In the genomic region with DNA sequence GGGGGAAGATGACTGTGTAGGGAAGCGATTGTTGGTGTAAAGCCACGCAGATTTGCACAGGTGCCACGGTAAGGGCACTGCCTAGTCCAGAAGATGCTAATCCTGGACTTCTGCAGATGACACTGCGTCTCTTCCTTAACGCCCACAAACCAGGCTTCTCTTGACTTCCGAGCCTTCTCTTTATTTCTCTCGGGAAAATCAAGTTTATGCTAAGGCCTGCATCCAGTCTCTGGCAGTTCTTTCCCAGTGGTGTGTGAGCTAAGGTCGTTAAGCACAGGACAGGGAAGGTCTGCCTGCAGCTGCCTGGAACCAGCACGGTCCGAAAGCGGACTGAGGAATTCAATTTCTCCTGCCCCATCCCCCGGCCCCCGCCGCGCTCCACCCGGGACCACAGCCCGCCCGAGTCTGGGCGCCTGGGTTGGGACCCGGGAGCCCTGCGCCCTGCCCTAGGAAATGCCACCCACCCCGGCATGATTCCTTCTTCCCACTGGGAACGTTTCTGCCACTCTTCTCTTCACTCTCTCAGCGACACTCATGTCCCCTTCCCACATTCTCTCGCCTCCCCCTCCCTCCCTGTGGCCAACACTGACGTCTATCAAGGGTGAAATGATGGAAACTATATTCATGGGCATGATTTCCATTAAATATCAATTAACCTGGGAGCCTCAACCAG, we compare ENCODE assay signal across 15 mouse cellular contexts. TPM values are rescaled to one million over a fixed set of nuclear protein-coding genes. Genes with fewer than 3 reads are reported as not detected.
DNase-seq lines count a peak whose midpoint lies in the region; ATAC-seq lines count a peak whose summit lies in the region.
"Had no signal": no experiment of that assay in that cellular context is flagged by ENCODE, and none has a peak within 500 bp of the region (broad histone marks: within the 10 kb centered on the region; RNA-seq: fewer than 3 reads in every experiment).

No protein-coding gene starts in this region.

- no peak for ATAC-seq in limb, embryonic 11.5 days (ENCODE audit: insufficient number of reproducible peaks, low FRiP score, low TSS enrichment, low read depth)
- no peak for ATAC-seq in hindbrain, embryonic 12.5 days (ENCODE audit: low FRiP score)
- ATAC-seq in monocyte, adult 5-6 weeks (replicated peaks; ENCODE audit: insufficient number of reproducible peaks, low FRiP score, low TSS enrichment, poor library complexity, severe bottlenecking) = no peak
- ATAC-seq: inflammation-experienced regulatory T-cells, adult 6 months had no signal

- peaks cover 12% of the 10 kb centered on the region for H3K4me1 ChIP-seq in embryonic facial prominence, embryonic 10.5 days
- peaks cover 33% of the 10 kb centered on the region for H3K4me1 ChIP-seq in limb, embryonic 11.5 days (ENCODE audit: control insufficient read depth, insufficient read depth, low read length)
- H3K4me1 ChIP-seq in hindbrain, embryonic 12.5 days = peaks cover 11% of the 10 kb centered on the region

- H3K9me3 ChIP-seq in embryonic facial prominence, embryonic 10.5 days = no peaks in the 10 kb centered on the region
- H3K9me3 ChIP-seq in limb, embryonic 11.5 days (ENCODE audit: control insufficient read depth, low read length) = no peaks in the 10 kb centered on the region
- H3K9me3 ChIP-seq in hindbrain, embryonic 12.5 days (replicated peaks) = no peaks in the 10 kb centered on the region

- no peaks in the 10 kb centered on the region for H3K36me3 ChIP-seq in embryonic facial prominence, embryonic 10.5 days (replicated peaks)
- H3K36me3 ChIP-seq in limb, embryonic 11.5 days (ENCODE audit: control insufficient read depth, insufficient read depth, low read length) = no peaks in the 10 kb centered on the region
- no peaks in the 10 kb centered on the region for H3K36me3 ChIP-seq in hindbrain, embryonic 12.5 days

- DNase-seq in heart, adult 11 months = peak; percentile 82
- no peak for DNase-seq in heart, postnatal 14 days
- peak; percentile 52 for DNase-seq in embryonic facial prominence, embryonic 10.5 days (ENCODE audit: low spot score)
- peak; percentile 83 for DNase-seq in kidney, adult 18-20 months
- DNase-seq in limb, embryonic 11.5 days (ENCODE audit: low spot score) = peak; percentile 66
- DNase-seq in cerebellum, adult 11 months = no peak
- DNase-seq: liver; lung, postnatal 4 days; right cerebral cortex, postnatal 14 days had no signal

- no peak overlapping the region for H3K27ac ChIP-seq in embryonic facial prominence, embryonic 10.5 days (replicated peaks)
- peak overlapping the region; percentile 99 for H3K27ac ChIP-seq in limb, embryonic 11.5 days (replicated peaks; ENCODE audit: low read depth, low read length)
- no peak overlapping the region for H3K27ac ChIP-seq in hindbrain, embryonic 12.5 days

- H3K9ac ChIP-seq in limb, embryonic 11.5 days (ENCODE audit: low read length) = peak overlapping the region; percentile 96
- H3K9ac ChIP-seq in hindbrain, embryonic 12.5 days = no peak overlapping the region

- H3K4me2 ChIP-seq in limb, embryonic 11.5 days (ENCODE audit: low read depth, severe bottlenecking) = peak overlapping the region; percentile 92
- no peak overlapping the region for H3K4me2 ChIP-seq in hindbrain, embryonic 12.5 days (replicated peaks)

- intact Hi-C loops in heart, postnatal 14 days (cut with DNase I) = loop anchor here (2.0 to 10.0 kb wide), 6 partner anchors 258 to 1071 kb away; no protein-coding TSS in a partner anchor

- 1% methylated on average over 26 of the region's 26 CpGs for WGBS in embryonic facial prominence, embryonic 10.5 days
- WGBS in limb, embryonic 11.5 days = 1% methylated on average over 26 of the region's 26 CpGs
- WGBS in hindbrain, embryonic 12.5 days = under 1% methylated on average over 26 of the region's 26 CpGs

- peaks cover 100% of the 10 kb centered on the region for H3K27me3 ChIP-seq in embryonic facial prominence, embryonic 10.5 days (replicated peaks; ENCODE audit: low read depth, poor library complexity, severe bottlenecking)
- H3K27me3 ChIP-seq in limb, embryonic 11.5 days (ENCODE audit: control insufficient read depth, insufficient read depth, low read length) = no peaks in the 10 kb centered on the region
- peaks cover 89% of the 10 kb centered on the region for H3K27me3 ChIP-seq in hindbrain, embryonic 12.5 days

- no peak overlapping the region for H3K4me3 ChIP-seq in embryonic facial prominence, embryonic 10.5 days
- peak overlapping the region; percentile 55 for H3K4me3 ChIP-seq in limb, embryonic 11.5 days (ENCODE audit: low read depth, low read length)
- no peak overlapping the region for H3K4me3 ChIP-seq in hindbrain, embryonic 12.5 days

RNA-seq across cellular contexts. Expression of gene Hoxd8, which starts 0.6 kb away (rescaled TPM):
- 1 to 10 TPM; 1.5 to 1.6 TPM for total RNA-seq in heart, postnatal 14 days (2021)
- polyA plus RNA-seq in embryonic facial prominence, embryonic 10.5 days (2016; fragmentation: Nextera tagmentation; extraction: Ambion mirVana) = not detected in 2 replicates
- polyA plus RNA-seq in limb, embryonic 11.5 days (2014; fragmentation: Nextera tagmentation; extraction: Ambion mirVana) = 11.6 and 13.1 TPM in 2 replicates
- polyA plus RNA-seq in hindbrain, embryonic 12.5 days (2016; fragmentation: Nextera tagmentation; extraction: Ambion mirVana) = 0.14 and 0.46 TPM in 2 replicates
- total RNA-seq in monocyte, adult 5-6 weeks (2017) = not detected in 3 replicates
- polyA plus RNA-seq: inflammation-experienced regulatory T-cells, adult 6 months had no signal

RNA-seq across cellular contexts. Expression of gene Hoxd9, which starts 6.3 kb away (rescaled TPM):
- total RNA-seq in heart, postnatal 14 days (2021) = under 1 TPM; 0.12 to 0.24 TPM
- not detected in 2 replicates for polyA plus RNA-seq in embryonic facial prominence, embryonic 10.5 days (2016; fragmentation: Nextera tagmentation; extraction: Ambion mirVana)
- polyA plus RNA-seq in limb, embryonic 11.5 days (2014; fragmentation: Nextera tagmentation; extraction: Ambion mirVana) = 17.1 and 24.1 TPM in 2 replicates
- polyA plus RNA-seq in hindbrain, embryonic 12.5 days (2016; fragmentation: Nextera tagmentation; extraction: Ambion mirVana) = 0.10 TPM in 1 of 2 replicates, not detected in the other
- total RNA-seq in monocyte, adult 5-6 weeks (2017) = not detected in 3 replicates
- polyA plus RNA-seq: forebrain, embryonic 14.5 days; inflammation-experienced regulatory T-cells, adult 6 months had no signal

RNA-seq across cellular contexts. Expression of gene Hoxd3, which starts 7.9 kb away (rescaled TPM):
- total RNA-seq in heart, postnatal 14 days (2021) = not detected
- 1.7 and 6.9 TPM in 2 replicates for polyA plus RNA-seq in embryonic facial prominence, embryonic 10.5 days (2016; fragmentation: Nextera tagmentation; extraction: Ambion mirVana)
- 1.2 and 1.4 TPM in 2 replicates for polyA plus RNA-seq in limb, embryonic 11.5 days (2014; fragmentation: Nextera tagmentation; extraction: Ambion mirVana)
- polyA plus RNA-seq in hindbrain, embryonic 12.5 days (2016; fragmentation: Nextera tagmentation; extraction: Ambion mirVana) = 69.6 and 83.5 TPM in 2 replicates
- not detected in 3 replicates for total RNA-seq in monocyte, adult 5-6 weeks (2017)
- total RNA-seq: heart, adult 18-20 months had no signal
- polyA plus RNA-seq: forebrain, embryonic 14.5 days; inflammation-experienced regulatory T-cells, adult 6 months had no signal

RNA-seq across cellular contexts. Expression of gene Hoxd4, which starts 7.9 kb away (rescaled TPM):
- under 1 TPM; 0.36 to 0.51 TPM for total RNA-seq in heart, postnatal 14 days (2021)
- not detected in 2 replicates for polyA plus RNA-seq in embryonic facial prominence, embryonic 10.5 days (2016; fragmentation: Nextera tagmentation; extraction: Ambion mirVana)
- polyA plus RNA-seq in limb, embryonic 11.5 days (2014; fragmentation: Nextera tagmentation; extraction: Ambion mirVana) = 0.84 and 1.9 TPM in 2 replicates
- 3.6 and 4.6 TPM in 2 replicates for polyA plus RNA-seq in hindbrain, embryonic 12.5 days (2016; fragmentation: Nextera tagmentation; extraction: Ambion mirVana)
- total RNA-seq in monocyte, adult 5-6 weeks (2017) = not detected in 3 replicates
- polyA plus RNA-seq: forebrain, embryonic 14.5 days; inflammation-experienced regulatory T-cells, adult 6 months had no signal

RNA-seq across cellular contexts. Expression of gene Hoxd10, which starts 12.1 kb away (rescaled TPM):
- total RNA-seq in heart, postnatal 14 days (2021) = under 1 TPM in 1 of 2 experiments, not detected in 1; 0.14 TPM
- polyA plus RNA-seq in embryonic facial prominence, embryonic 10.5 days (2016; fragmentation: Nextera tagmentation; extraction: Ambion mirVana) = not detected in 2 replicates
- polyA plus RNA-seq in limb, embryonic 11.5 days (2014; fragmentation: Nextera tagmentation; extraction: Ambion mirVana) = 52.0 and 55.0 TPM in 2 replicates
- polyA plus RNA-seq in hindbrain, embryonic 12.5 days (2016; fragmentation: Nextera tagmentation; extraction: Ambion mirVana) = not detected in 2 replicates
- total RNA-seq in monocyte, adult 5-6 weeks (2017) = not detected in 3 replicates
- total RNA-seq: heart, adult 18-20 months had no signal
- polyA plus RNA-seq: forebrain, embryonic 14.5 days; inflammation-experienced regulatory T-cells, adult 6 months; stomach, embryonic 14.5 days had no signal

Comparison
In these comparisons a context has a peak if more than half of its experiments do, and no peak if none do; other contexts are left out.
1. DNase-seq: peak in heart, adult 11 months (single experiment), embryonic facial prominence, embryonic 10.5 days (single experiment), kidney, adult 18-20 months (single experiment) and limb, embryonic 11.5 days (single experiment); none in heart, postnatal 14 days (0 of 2) and cerebellum, adult 11 months (single experiment).
2. RNA of gene Hoxd9, which starts 6.3 kb away (polyA plus RNA-seq): 17.1 to 24.1 TPM in limb, embryonic 11.5 days; not detected in embryonic facial prominence, embryonic 10.5 days and 0.10 TPM in hindbrain, embryonic 12.5 days; every median in the first group is over 10 times any median in the second.